Comparison of ENCODE assay signal across 8 mouse cellular contexts in genomic region chr3:95107308-95107707, GRCm38 (mm10). TPM values are rescaled to one million over a fixed set of nuclear protein-coding genes. Genes with fewer than 3 reads are reported as not detected.
DNase-seq lines count a peak whose midpoint lies in the region; ATAC-seq and TF ChIP-seq lines count a peak whose summit lies in the region.
"Not testable (repeated sequence)": the region's sequence is repeated elsewhere in the genome, so short reads cannot be mapped to it uniquely, and the experiment has no call there.

No protein-coding gene starts in this region.

- TF ChIP-seq EP300 in ES-Bruce4 (IDR thresholded peaks at IDR 0.05; ENCODE audit: insufficient read depth, low read depth, low read length); heart, adult 2 months (IDR thresholded peaks at IDR 0.05; ENCODE audit: insufficient read depth, low read depth, low read length): not testable (repeated sequence)

- not testable (repeated sequence) for H3K4me3 ChIP-seq in ES-Bruce4 (ENCODE audit: low read depth, low read length); embryonic fibroblast, embryonic 13.5 days (ENCODE audit: insufficient read depth, low read length)
- H3K4me3 ChIP-seq in heart, adult 2 months = peak overlapping the region; percentile 82
- peak overlapping the region; percentile 80 for H3K4me3 ChIP-seq in hindbrain, embryonic 12.5 days
- peak overlapping the region; percentile 57 for H3K4me3 ChIP-seq in kidney, embryonic 15.5 days (replicated peaks)
- peak overlapping the region; percentile 88 for H3K4me3 ChIP-seq in liver, embryonic 11.5 days (ENCODE audit: low read depth, low read length)
- H3K4me3 ChIP-seq in macrophage (ENCODE audit: inconsistent target) = peak overlapping the region; percentile 98
- H3K4me3 ChIP-seq in neural tube, embryonic 11.5 days (ENCODE audit: low read depth, low read length) = peak overlapping the region; percentile 69

- not testable (repeated sequence) for H3K27ac ChIP-seq in ES-Bruce4 (ENCODE audit: insufficient read depth, low read length); kidney, embryonic 15.5 days; liver, embryonic 11.5 days (ENCODE audit: low read depth, low read length); neural tube, embryonic 11.5 days (ENCODE audit: low read depth, low read length)
- peak overlapping the region; percentile 60; the same call in 1 of the 2 replicates for H3K27ac ChIP-seq in embryonic fibroblast, embryonic 13.5 days (ENCODE audit: insufficient read depth, low read length)
- peak overlapping the region; percentile 83 for H3K27ac ChIP-seq in heart, adult 2 months
- H3K27ac ChIP-seq in hindbrain, embryonic 12.5 days = peak overlapping the region; percentile 79; the same call in 1 of the 2 replicates
- peak overlapping the region; percentile 83; the same call in 1 of the 2 replicates for H3K27ac ChIP-seq in macrophage

- H3K9ac ChIP-seq in ES-Bruce4 (ENCODE audit: low read depth, poor library complexity, severe bottlenecking) = 0 out of 2 replicates have a peak overlapping the region, but pooled peaks have one; percentile 38
- not testable (repeated sequence) for H3K9ac ChIP-seq in heart, adult 2 months (ENCODE audit: low read depth, low read length); hindbrain, embryonic 12.5 days; kidney, embryonic 15.5 days; liver, embryonic 11.5 days (ENCODE audit: low read depth, low read length); neural tube, embryonic 11.5 days (ENCODE audit: low read length)

- TF ChIP-seq CTCF in ES-Bruce4 (IDR thresholded peaks at IDR 0.05; ENCODE audit: low read depth, low read length); embryonic fibroblast, embryonic 13.5 days (IDR thresholded peaks at IDR 0.05; ENCODE audit: borderline replicate concordance, insufficient read depth, low read length); heart, adult 2 months (IDR thresholded peaks at IDR 0.05): not testable (repeated sequence)

- not testable (repeated sequence) for H3K9me3 ChIP-seq in ES-Bruce4 (replicated peaks; ENCODE audit: control insufficient read depth, insufficient read depth, low read length, poor library complexity, severe bottlenecking); hindbrain, embryonic 12.5 days (replicated peaks); kidney, embryonic 15.5 days (replicated peaks); liver, embryonic 11.5 days (ENCODE audit: control insufficient read depth, low read length); neural tube, embryonic 11.5 days (ENCODE audit: control insufficient read depth, low read length)

- intact Hi-C loops in heart, adult 2 months (cut with DNase I) = loop anchor here (2.0 kb wide), 1 partner anchor 53 kb away; the partner anchor contains the start of gene Sema6c

- H3K79me2 ChIP-seq in heart, adult 2 months (replicated peaks; ENCODE audit: control insufficient read depth, insufficient read depth, low read length) = not testable (repeated sequence)
- H3K79me2 ChIP-seq in macrophage (ENCODE audit: inconsistent target) = peaks cover 54% of the 10 kb centered on the region

- H3K4me1 ChIP-seq in ES-Bruce4 (ENCODE audit: control insufficient read depth, insufficient read depth, low read length); embryonic fibroblast, embryonic 13.5 days (ENCODE audit: control insufficient read depth, insufficient read depth, low read length); heart, adult 2 months (ENCODE audit: control insufficient read depth, insufficient read depth, low read length): not testable (repeated sequence)
- H3K4me1 ChIP-seq in hindbrain, embryonic 12.5 days = peaks cover 12% of the 10 kb centered on the region
- H3K4me1 ChIP-seq in kidney, embryonic 15.5 days = peaks cover 19% of the 10 kb centered on the region
- peaks cover 16% of the 10 kb centered on the region for H3K4me1 ChIP-seq in liver, embryonic 11.5 days (replicated peaks; ENCODE audit: control insufficient read depth, insufficient read depth, low read length)
- peaks cover 12% of the 10 kb centered on the region for H3K4me1 ChIP-seq in neural tube, embryonic 11.5 days (ENCODE audit: control insufficient read depth, insufficient read depth, low read length)

- not testable (repeated sequence) for ATAC-seq in hindbrain, embryonic 12.5 days (ENCODE audit: low FRiP score); kidney, embryonic 15.5 days (replicated peaks; ENCODE audit: low FRiP score); liver, embryonic 11.5 days (replicated peaks; ENCODE audit: low FRiP score); neural tube, embryonic 11.5 days (ENCODE audit: insufficient read depth, low FRiP score, low TSS enrichment)

- not testable (repeated sequence) for TF ChIP-seq POLR2A in ES-Bruce4 (IDR thresholded peaks at IDR 0.05; ENCODE audit: insufficient read depth, low read length); embryonic fibroblast, embryonic 13.5 days (IDR thresholded peaks at IDR 0.05; ENCODE audit: low read depth, low read length); heart, adult 2 months (IDR thresholded peaks at IDR 0.05; ENCODE audit: insufficient read depth, low read depth, low read length)

- peak overlapping the region; percentile 56 for H3K4me2 ChIP-seq in hindbrain, embryonic 12.5 days (replicated peaks)
- H3K4me2 ChIP-seq in kidney, embryonic 15.5 days = peak overlapping the region; percentile 62
- peak overlapping the region; percentile 77 for H3K4me2 ChIP-seq in liver, embryonic 11.5 days
- H3K4me2 ChIP-seq in neural tube, embryonic 11.5 days (ENCODE audit: low read depth) = peak overlapping the region; percentile 44

- H3K27me3 ChIP-seq in ES-Bruce4 (ENCODE audit: control insufficient read depth, insufficient read depth, low read length, poor library complexity, severe bottlenecking); heart, adult 2 months (ENCODE audit: control insufficient read depth, insufficient read depth, low read length); hindbrain, embryonic 12.5 days; kidney, embryonic 15.5 days; liver, embryonic 11.5 days (replicated peaks; ENCODE audit: control insufficient read depth, insufficient read depth, low read length); neural tube, embryonic 11.5 days (ENCODE audit: control insufficient read depth, insufficient read depth, low read length): not testable (repeated sequence)

- not testable (repeated sequence) for H3K36me3 ChIP-seq in ES-Bruce4 (ENCODE audit: control insufficient read depth, insufficient read depth, low read length, poor library complexity, severe bottlenecking); heart, adult 2 months (ENCODE audit: control insufficient read depth, insufficient read depth, low read length); hindbrain, embryonic 12.5 days; kidney, embryonic 15.5 days; liver, embryonic 11.5 days (ENCODE audit: control insufficient read depth, insufficient read depth, low read length); macrophage (ENCODE audit: inconsistent target); neural tube, embryonic 11.5 days (ENCODE audit: control insufficient read depth, insufficient read depth, low read length)

- DNase-seq in heart, adult 2 months; liver, embryonic 11.5 days (ENCODE audit: low spot score); neural tube, embryonic 11.5 days (ENCODE audit: low spot score): not testable (repeated sequence)

RNA-seq across cellular contexts. Expression of gene Pip5k1a, which starts 0.6 kb away (rescaled TPM):
- polyA plus RNA-seq in ES-Bruce4 (2011; ENCODE audit: insufficient read depth, insufficient read length, low read depth, missing spikeins) (53.9 and 63.5 TPM in 2 replicates), macrophage (2018) (16.2 to 19.1 TPM (median 17.0 TPM) in 3 replicates)
- 73.5 and 78.1 TPM in 2 replicates for polyA plus RNA-seq in embryonic fibroblast, embryonic 13.5 days (2011; ENCODE audit: insufficient read length, low read depth, missing spikeins)
- 10 to 100 TPM; 15.8 to 16.8 TPM for total RNA-seq in heart, adult 2 months (2021)
- polyA plus RNA-seq in heart, adult 2 months (2012; rRNA removed) = 11.8 and 17.9 TPM in 2 replicates
- polyA plus RNA-seq in hindbrain, embryonic 12.5 days (2016; fragmentation: Nextera tagmentation; extraction: Ambion mirVana) = 20.4 and 21.5 TPM in 2 replicates
- polyA plus RNA-seq in kidney, embryonic 15.5 days (2015; fragmentation: Nextera tagmentation; extraction: Ambion mirVana) = 19.9 and 20.8 TPM in 2 replicates
- polyA plus RNA-seq in liver, embryonic 11.5 days (2014; fragmentation: Nextera tagmentation; extraction: Ambion mirVana) = 10.9 and 12.8 TPM in 2 replicates
- total RNA-seq in macrophage (2018; cell fraction: chromatin; rRNA removed) = 100 to 1,000 TPM in 13 of 26 experiments, 10 to 100 TPM in 13; 70.1 to 292 (median 100) TPM
- total RNA-seq in macrophage (2018; cell fraction: cytosol; rRNA removed) = 10 to 100 TPM; 20.6 to 67.6 (median 24.4) TPM
- total RNA-seq in macrophage (2018; cell fraction: nucleus; rRNA removed) = 100 to 1,000 TPM in 2 of 26 experiments, 10 to 100 TPM in 24; 34.2 to 132 (median 54.4) TPM
- 12.3 and 13.4 TPM in 2 replicates for polyA plus RNA-seq in neural tube, embryonic 11.5 days (2014; fragmentation: Nextera tagmentation; extraction: Ambion mirVana)

RNA-seq across cellular contexts. Expression of gene Vps72, which starts 3.5 kb away (rescaled TPM):
- polyA plus RNA-seq in ES-Bruce4 (2011; ENCODE audit: insufficient read depth, insufficient read length, low read depth, missing spikeins) (78.0 and 83.5 TPM in 2 replicates), macrophage (2018) (43.0 to 54.7 TPM (median 43.9 TPM) in 3 replicates)
- polyA plus RNA-seq in embryonic fibroblast, embryonic 13.5 days (2011; ENCODE audit: insufficient read length, low read depth, missing spikeins) = 37.2 and 40.4 TPM in 2 replicates
- 10 to 100 TPM; 31.8 to 36.5 TPM for total RNA-seq in heart, adult 2 months (2021)
- 34.5 and 39.2 TPM in 2 replicates for polyA plus RNA-seq in heart, adult 2 months (2012; rRNA removed)
- 218 and 219 TPM in 2 replicates for polyA plus RNA-seq in hindbrain, embryonic 12.5 days (2016; fragmentation: Nextera tagmentation; extraction: Ambion mirVana)
- polyA plus RNA-seq in kidney, embryonic 15.5 days (2015; fragmentation: Nextera tagmentation; extraction: Ambion mirVana) = 168 and 184 TPM in 2 replicates
- 109 and 111 TPM in 2 replicates for polyA plus RNA-seq in liver, embryonic 11.5 days (2014; fragmentation: Nextera tagmentation; extraction: Ambion mirVana)
- 100 to 1,000 TPM in 1 of 26 experiments, 10 to 100 TPM in 25; 32.5 to 112 (median 50.1) TPM for total RNA-seq in macrophage (2018; cell fraction: chromatin; rRNA removed)
- total RNA-seq in macrophage (2018; cell fraction: cytosol; rRNA removed) = 10 to 100 TPM; 31.2 to 55.0 (median 47.8) TPM
- total RNA-seq in macrophage (2018; cell fraction: nucleus; rRNA removed) = 10 to 100 TPM; 24.9 to 59.2 (median 37.7) TPM
- polyA plus RNA-seq in neural tube, embryonic 11.5 days (2014; fragmentation: Nextera tagmentation; extraction: Ambion mirVana) = 243 and 248 TPM in 2 replicates

RNA-seq across cellular contexts. Expression of gene Tmod4, which starts 17.0 kb away (rescaled TPM):
- polyA plus RNA-seq in ES-Bruce4 (2011; ENCODE audit: insufficient read depth, insufficient read length, low read depth, missing spikeins) (0.90 TPM in 1 of 2 replicates, not detected in the other), macrophage (2018) (not detected in 3 replicates)
- polyA plus RNA-seq in embryonic fibroblast, embryonic 13.5 days (2011; ENCODE audit: insufficient read length, low read depth, missing spikeins) = not detected in 2 replicates
- 10 to 100 TPM; 22.6 to 30.9 TPM for total RNA-seq in heart, adult 2 months (2021)
- polyA plus RNA-seq in heart, adult 2 months (2012; rRNA removed) = 23.3 and 25.6 TPM in 2 replicates
- polyA plus RNA-seq in hindbrain, embryonic 12.5 days (2016; fragmentation: Nextera tagmentation; extraction: Ambion mirVana) = 0.81 and 0.99 TPM in 2 replicates
- 0.93 and 1.9 TPM in 2 replicates for polyA plus RNA-seq in kidney, embryonic 15.5 days (2015; fragmentation: Nextera tagmentation; extraction: Ambion mirVana)
- 1.1 TPM in 2 replicates for polyA plus RNA-seq in liver, embryonic 11.5 days (2014; fragmentation: Nextera tagmentation; extraction: Ambion mirVana)
- 1 to 10 TPM in 8 of 26 experiments, under 1 TPM in 5, not detected in 13; 0.66 to 2.5 (median 1.2) TPM for total RNA-seq in macrophage (2018; cell fraction: chromatin; rRNA removed)
- under 1 TPM in 1 of 26 experiments, not detected in 25; 0.28 TPM for total RNA-seq in macrophage (2018; cell fraction: cytosol; rRNA removed)
- 1 to 10 TPM in 6 of 26 experiments, under 1 TPM in 3, not detected in 17; 0.48 to 1.9 (median 1.1) TPM for total RNA-seq in macrophage (2018; cell fraction: nucleus; rRNA removed)
- 0.57 and 1.0 TPM in 2 replicates for polyA plus RNA-seq in neural tube, embryonic 11.5 days (2014; fragmentation: Nextera tagmentation; extraction: Ambion mirVana)

RNA-seq across cellular contexts. Expression of gene Scnm1, which starts 26.5 kb away (rescaled TPM):
- polyA plus RNA-seq in ES-Bruce4 (2011; ENCODE audit: insufficient read depth, insufficient read length, low read depth, missing spikeins) (48.5 and 52.1 TPM in 2 replicates), macrophage (2018) (24.9 to 62.9 TPM (median 34.6 TPM) in 3 replicates)
- polyA plus RNA-seq in embryonic fibroblast, embryonic 13.5 days (2011; ENCODE audit: insufficient read length, low read depth, missing spikeins) = 43.5 and 51.5 TPM in 2 replicates
- total RNA-seq in heart, adult 2 months (2021) = 10 to 100 TPM; 28.3 to 32.1 TPM
- 46.8 and 67.9 TPM in 2 replicates for polyA plus RNA-seq in heart, adult 2 months (2012; rRNA removed)
- 89.4 and 94.1 TPM in 2 replicates for polyA plus RNA-seq in hindbrain, embryonic 12.5 days (2016; fragmentation: Nextera tagmentation; extraction: Ambion mirVana)
- 67.7 and 71.6 TPM in 2 replicates for polyA plus RNA-seq in kidney, embryonic 15.5 days (2015; fragmentation: Nextera tagmentation; extraction: Ambion mirVana)
- polyA plus RNA-seq in liver, embryonic 11.5 days (2014; fragmentation: Nextera tagmentation; extraction: Ambion mirVana) = 53.1 and 58.5 TPM in 2 replicates
- 100 to 1,000 TPM in 2 of 26 experiments, 10 to 100 TPM in 24; 25.3 to 107 (median 69.8) TPM for total RNA-seq in macrophage (2018; cell fraction: chromatin; rRNA removed)
- 10 to 100 TPM; 16.7 to 49.0 (median 36.7) TPM for total RNA-seq in macrophage (2018; cell fraction: cytosol; rRNA removed)
- total RNA-seq in macrophage (2018; cell fraction: nucleus; rRNA removed) = 100 to 1,000 TPM in 2 of 26 experiments, 10 to 100 TPM in 24; 33.6 to 120 (median 51.4) TPM
- 85.0 and 89.6 TPM in 2 replicates for polyA plus RNA-seq in neural tube, embryonic 11.5 days (2014; fragmentation: Nextera tagmentation; extraction: Ambion mirVana)

RNA-seq across cellular contexts. Expression of gene Lysmd1, which starts 26.6 kb away (rescaled TPM):
- polyA plus RNA-seq in ES-Bruce4 (2011; ENCODE audit: insufficient read depth, insufficient read length, low read depth, missing spikeins) = 4.0 and 5.7 TPM in 2 replicates
- polyA plus RNA-seq in embryonic fibroblast, embryonic 13.5 days (2011; ENCODE audit: insufficient read length, low read depth, missing spikeins) = 5.4 and 5.6 TPM in 2 replicates
- total RNA-seq in heart, adult 2 months (2021) = 1 to 10 TPM; 4.5 to 6.3 TPM
- polyA plus RNA-seq in heart, adult 2 months (2012; rRNA removed) = 5.8 and 7.8 TPM in 2 replicates
- 22.6 and 23.9 TPM in 2 replicates for polyA plus RNA-seq in hindbrain, embryonic 12.5 days (2016; fragmentation: Nextera tagmentation; extraction: Ambion mirVana)
- 14.5 and 15.5 TPM in 2 replicates for polyA plus RNA-seq in kidney, embryonic 15.5 days (2015; fragmentation: Nextera tagmentation; extraction: Ambion mirVana)
- polyA plus RNA-seq in liver, embryonic 11.5 days (2014; fragmentation: Nextera tagmentation; extraction: Ambion mirVana) = 8.9 and 9.1 TPM in 2 replicates
- 1 to 10 TPM in 18 of 26 experiments, under 1 TPM in 5, not detected in 3; 0.29 to 8.3 (median 2.8) TPM for total RNA-seq in macrophage (2018; cell fraction: chromatin; rRNA removed)
- 1 to 10 TPM; 1.3 to 8.3 (median 6.0) TPM for total RNA-seq in macrophage (2018; cell fraction: cytosol; rRNA removed)
- total RNA-seq in macrophage (2018; cell fraction: nucleus; rRNA removed) = 10 to 100 TPM in 4 of 26 experiments, 1 to 10 TPM in 21, under 1 TPM in 1; 0.76 to 12.4 (median 4.7) TPM
- polyA plus RNA-seq in macrophage (2018) = 3.6 to 5.0 TPM (median 5.0 TPM) in 3 replicates
- 15.5 and 17.9 TPM in 2 replicates for polyA plus RNA-seq in neural tube, embryonic 11.5 days (2014; fragmentation: Nextera tagmentation; extraction: Ambion mirVana)
